Mouse (Mus musculus) cerebellum, postnatal 36 days (tissue): Measurements from ENCODE around the gene Nfxl1.
"Not testable (repeated sequence)": the region's sequence is repeated elsewhere in the genome, so short reads cannot be mapped to it uniquely, and the experiment has no call there.

Experiments
- DNase-seq, 2 experiments: peaks; one replicate each; pipeline ENCODE4 v3.0.0; 2021 to 2022; ENCODE audit warnings: mixed read lengths in 2 of 2

The Nfxl1 gene

GRCm38 (mm10) chr5:72559544-72560049, at the start of gene Nfxl1:
TSS of gene Nfxl1 (minus strand) at chr5:72559684.
- DNase-seq, result peak; percentile 98

GRCm38 (mm10) chr5:72603138-72603537, 43.7 kb upstream of the Nfxl1 start:
- DNase-seq, result no peak

- DNase-seq, result peak; percentile 6 to 7
These were observed 41.5 kb upstream of the Nfxl1 start for GRCm38 (mm10) chr5:72601006-72601405.

GRCm38 (mm10) chr5:72587192-72587681, 27.8 kb upstream of the Nfxl1 start, which contains the start of gene Gm5868:
TSS of gene Gm5868 (minus strand) at chr5:72587551.
- DNase-seq, result no peak

GRCm38 (mm10) chr5:72586667-72587191, 27.2 kb upstream of the Nfxl1 start:
- not testable (repeated sequence) for DNase-seq

- DNase-seq, result not testable (repeated sequence)
These were observed 26.6 kb upstream of the Nfxl1 start for GRCm38 (mm10) chr5:72586122-72586521.

GRCm38 (mm10) chr5:72580970-72581332, 21.5 kb upstream of the Nfxl1 start, which contains the start of gene Zar1:
TSS of gene Zar1 (minus strand) at chr5:72581254.
- not testable (repeated sequence) for DNase-seq

- DNase-seq, result not testable (repeated sequence)
These were observed 20.8 kb upstream of the Nfxl1 start for GRCm38 (mm10) chr5:72580088-72580969.

- not testable (repeated sequence) for DNase-seq
These were observed 20.1 kb upstream of the Nfxl1 start for GRCm38 (mm10) chr5:72579599-72579998.

GRCm38 (mm10) chr5:72565621-72566020, 6.1 kb upstream of the Nfxl1 start:
- no peak for DNase-seq

- DNase-seq, result not testable (repeated sequence)
These were observed 3.7 kb upstream of the Nfxl1 start for GRCm38 (mm10) chr5:72563183-72563582.

GRCm38 (mm10) chr5:72560976-72561628, 1.6 kb upstream of the Nfxl1 start:
- DNase-seq, result no peak

- DNase-seq, result no peak
These were observed 563 bp downstream of the Nfxl1 start for GRCm38 (mm10) chr5:72558716-72559526.

- no peak for DNase-seq
These were observed 3.2 kb downstream of the Nfxl1 start for GRCm38 (mm10) chr5:72556245-72556644.

GRCm38 (mm10) chr5:72551209-72551608, 8.3 kb downstream of the Nfxl1 start:
- DNase-seq, result no peak

GRCm38 (mm10) chr5:72528896-72529295, 30.6 kb downstream of the Nfxl1 start:
- DNase-seq, result no peak

- DNase-seq, result no peak
These were observed 45.7 kb downstream of the Nfxl1 start for GRCm38 (mm10) chr5:72513808-72514207.

- no peak for DNase-seq
These were observed 53.7 kb downstream of the Nfxl1 start for GRCm38 (mm10) chr5:72505740-72506139.

GRCm38 (mm10) chr5:72503531-72504523, 55.7 kb downstream of the Nfxl1 start, which contains the start of gene Corin:
TSS of gene Corin (minus strand) at chr5:72504473.
- no peak for DNase-seq

- no peak for DNase-seq
These were observed 56.7 kb downstream of the Nfxl1 start for GRCm38 (mm10) chr5:72502778-72503177.

GRCm38 (mm10) chr5:72501763-72502162, 57.7 kb downstream of the Nfxl1 start:
- no peak for DNase-seq
